ENCODE assay signal across 16 mouse cellular contexts in genomic region chr10:117199701-117200100, GRCm38 (mm10). TPM values are rescaled to one million over a fixed set of nuclear protein-coding genes. Genes with fewer than 3 reads are reported as not detected.
"Had no signal": no experiment of that assay in that cellular context is flagged by ENCODE, and none has a peak within 500 bp of the region (broad histone marks: within the 10 kb centered on the region; RNA-seq: fewer than 3 reads in every experiment).

No protein-coding gene starts in this region.

- H3K27ac ChIP-seq: kidney, postnatal 0 days; limb, embryonic 15.5 days; liver, embryonic 12.5 days; neural tube, embryonic 12.5 days; stomach, embryonic 15.5 days had no signal

- H3K36me3 ChIP-seq: limb, embryonic 15.5 days; liver, embryonic 12.5 days; neural tube, embryonic 12.5 days; stomach, embryonic 15.5 days had no signal

- H3K4me3 ChIP-seq: limb, embryonic 15.5 days; liver, embryonic 12.5 days; neural tube, embryonic 12.5 days; stomach, embryonic 15.5 days had no signal

- H3K9me3 ChIP-seq: limb, embryonic 15.5 days; liver, embryonic 12.5 days; neural tube, embryonic 12.5 days; stomach, embryonic 15.5 days had no signal

- DNase-seq: kidney, adult 8-10 months; kidney, postnatal 36 days; layer of hippocampus, adult 9-11 months; lung, embryonic 14.5 days; retina, postnatal 1 day; right cerebral cortex, postnatal 4 days; spleen, adult 18-20 months; thymus, adult 2 months; thymus, postnatal 25 days had no signal

- H3K4me2 ChIP-seq: limb, embryonic 15.5 days; liver, embryonic 12.5 days; lung, embryonic 14.5 days; neural tube, embryonic 12.5 days; stomach, embryonic 15.5 days had no signal

- H3K9ac ChIP-seq: limb, embryonic 15.5 days; liver, embryonic 12.5 days; lung, embryonic 14.5 days; neural tube, embryonic 12.5 days; stomach, embryonic 15.5 days had no signal

- H3K27me3 ChIP-seq: limb, embryonic 15.5 days; neural tube, embryonic 12.5 days; stomach, embryonic 15.5 days had no signal

- ATAC-seq: intestine, postnatal 0 days; liver, embryonic 12.5 days had no signal

RNA-seq across cellular contexts. Expression of gene 9530003J23Rik, which starts 38.8 kb away (rescaled TPM):
- polyA plus RNA-seq: intestine, postnatal 0 days; kidney, postnatal 0 days; limb, embryonic 15.5 days; liver, embryonic 12.5 days; liver, embryonic 16.5 days; lung, embryonic 14.5 days; neural tube, embryonic 12.5 days; stomach, embryonic 15.5 days; thymus, adult 2 months had no signal
